Mouse (Mus musculus): ENCODE measurements at regions not wholly inside any gene's neighbourhood (a gene's known extent, or its start where the extent isn't known, plus 50 kb on each side); places are given as distances from the start of the nearest gene placed in this dataset.

- Histone ChIP-seq H3K9me3 (replicated peaks) (no peaks in the 10 kb centered on the region), H3K27ac (no peak overlapping the region), H3K9ac (no peak overlapping the region), H3K36me3 (no peaks in the 10 kb centered on the region), H3K4me2 (replicated peaks) (no peak overlapping the region), H3K4me3 (no peak overlapping the region), H3K4me1 (no peaks in the 10 kb centered on the region), H3K27me3 (no peaks in the 10 kb centered on the region)
- ATAC-seq (ENCODE audit: low FRiP score): no peak
Measured at GRCm38 (mm10) chr2:108584799-108585198, 695.7 kb upstream of the Kif18a start.

DNA sequence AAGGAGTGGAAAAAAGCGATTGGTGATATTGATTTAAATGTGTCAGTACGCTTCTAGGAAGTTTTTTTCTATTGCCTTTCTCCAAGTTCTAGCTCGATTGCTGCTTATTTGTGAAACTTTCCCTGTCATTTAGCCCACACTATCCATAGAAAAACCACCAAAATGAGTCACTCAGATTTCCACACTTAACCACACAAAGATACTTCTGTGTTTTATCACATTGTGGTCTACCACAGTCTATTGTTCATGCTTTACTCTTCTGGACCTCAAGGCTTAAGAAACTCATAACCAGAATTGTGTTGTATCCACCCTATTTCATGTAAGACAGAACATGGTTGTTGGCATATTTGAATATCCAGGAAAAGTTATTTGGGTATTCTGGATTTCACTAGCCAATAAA lies 687.0 kb upstream of the Kif18a start:
- Histone ChIP-seq H3K4me1 (no peaks in the 10 kb centered on the region), H3K9ac (no peak overlapping the region), H3K4me3 (no peak overlapping the region), H3K27ac (no peak overlapping the region), H3K9me3 (replicated peaks) (no peaks in the 10 kb centered on the region), H3K4me2 (replicated peaks) (no peak overlapping the region), H3K36me3 (no peaks in the 10 kb centered on the region), H3K27me3 (no peaks in the 10 kb centered on the region)
- 89% methylated on average over 3 of the region's 3 CpGs for WGBS
- ATAC-seq (ENCODE audit: low FRiP score): no peak

- Histone ChIP-seq H3K36me3 (no peaks in the 10 kb centered on the region), H3K4me3 (no peak overlapping the region), H3K4me1 (no peaks in the 10 kb centered on the region), H3K4me2 (replicated peaks) (no peak overlapping the region), H3K27ac (no peak overlapping the region), H3K9me3 (replicated peaks) (no peaks in the 10 kb centered on the region), H3K9ac (no peak overlapping the region), H3K27me3 (no peaks in the 10 kb centered on the region)
- 70% methylated on average over 1 of the region's 1 CpGs for WGBS
- no peak for ATAC-seq (ENCODE audit: low FRiP score)
Measured at GRCm38 (mm10) chr2:108600346-108600745, 680.2 kb upstream of the Kif18a start.

GRCm38 (mm10) chr2:108619580-108619979 lies 661.0 kb upstream of the Kif18a start:
- Histone ChIP-seq H3K4me2 (replicated peaks) (no peak overlapping the region), H3K4me3 (no peak overlapping the region), H3K27me3 (no peaks in the 10 kb centered on the region), H3K4me1 (no peaks in the 10 kb centered on the region), H3K9ac (no peak overlapping the region), H3K27ac (no peak overlapping the region), H3K36me3 (no peaks in the 10 kb centered on the region), H3K9me3 (replicated peaks) (no peaks in the 10 kb centered on the region)
- ATAC-seq (ENCODE audit: low FRiP score): no peak

GRCm38 (mm10) chr2:108622367-108623162 lies 658.0 kb upstream of the Kif18a start:
- no peaks in the 10 kb centered on the region for H3K36me3 ChIP-seq
- no peak overlapping the region for H3K27ac ChIP-seq
- no peak overlapping the region for H3K9ac ChIP-seq
- no peaks in the 10 kb centered on the region for H3K9me3 ChIP-seq (replicated peaks)
- H3K4me1 ChIP-seq: no peaks in the 10 kb centered on the region
- ATAC-seq (ENCODE audit: low FRiP score): no peak
- H3K4me2 ChIP-seq (replicated peaks): no peak overlapping the region
- no peaks in the 10 kb centered on the region for H3K27me3 ChIP-seq
- no peak overlapping the region for H3K4me3 ChIP-seq
- WGBS: 74% methylated on average over 4 of the region's 4 CpGs

DNA sequence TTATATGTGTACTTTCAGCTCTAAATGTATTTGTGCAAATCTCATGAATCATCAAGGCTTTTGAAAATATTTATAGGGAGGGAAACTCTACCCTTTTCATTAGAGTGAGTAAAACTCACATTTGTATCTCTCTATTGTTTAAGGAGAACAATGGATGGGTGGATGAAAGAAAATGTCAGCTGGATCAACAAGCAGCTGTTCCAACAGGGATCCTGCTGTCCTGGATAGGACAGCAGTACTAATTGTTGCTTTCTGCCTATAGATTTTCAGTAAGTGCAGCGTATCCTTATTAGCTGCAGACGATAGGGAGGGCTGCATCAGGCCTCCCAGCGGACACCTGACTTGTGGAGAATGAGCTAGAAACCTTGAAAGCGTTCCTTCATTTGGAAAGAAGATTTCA lies 644.9 kb upstream of the Kif18a start:
- ATAC-seq (ENCODE audit: low FRiP score): no peak
- 59% methylated on average over 4 of the region's 4 CpGs for WGBS
- Histone ChIP-seq H3K36me3 (no peaks in the 10 kb centered on the region), H3K27ac (no peak overlapping the region), H3K9me3 (replicated peaks) (no peaks in the 10 kb centered on the region), H3K27me3 (no peaks in the 10 kb centered on the region), H3K4me2 (replicated peaks) (no peak overlapping the region), H3K4me3 (no peak overlapping the region), H3K9ac (no peak overlapping the region), H3K4me1 (no peaks in the 10 kb centered on the region)

- ATAC-seq (ENCODE audit: low FRiP score): no peak
- 71% methylated on average over 4 of the region's 4 CpGs for WGBS
- H3K27ac ChIP-seq: no peak overlapping the region
- H3K27me3 ChIP-seq: no peaks in the 10 kb centered on the region
- no peaks in the 10 kb centered on the region for H3K9me3 ChIP-seq (replicated peaks)
- H3K4me3 ChIP-seq: no peak overlapping the region
- no peak overlapping the region for H3K4me2 ChIP-seq (replicated peaks)
- no peaks in the 10 kb centered on the region for H3K36me3 ChIP-seq
- H3K9ac ChIP-seq: no peak overlapping the region
- H3K4me1 ChIP-seq: no peaks in the 10 kb centered on the region
Measured at GRCm38 (mm10) chr2:108660697-108661388, 619.7 kb upstream of the Kif18a start.

DNA sequence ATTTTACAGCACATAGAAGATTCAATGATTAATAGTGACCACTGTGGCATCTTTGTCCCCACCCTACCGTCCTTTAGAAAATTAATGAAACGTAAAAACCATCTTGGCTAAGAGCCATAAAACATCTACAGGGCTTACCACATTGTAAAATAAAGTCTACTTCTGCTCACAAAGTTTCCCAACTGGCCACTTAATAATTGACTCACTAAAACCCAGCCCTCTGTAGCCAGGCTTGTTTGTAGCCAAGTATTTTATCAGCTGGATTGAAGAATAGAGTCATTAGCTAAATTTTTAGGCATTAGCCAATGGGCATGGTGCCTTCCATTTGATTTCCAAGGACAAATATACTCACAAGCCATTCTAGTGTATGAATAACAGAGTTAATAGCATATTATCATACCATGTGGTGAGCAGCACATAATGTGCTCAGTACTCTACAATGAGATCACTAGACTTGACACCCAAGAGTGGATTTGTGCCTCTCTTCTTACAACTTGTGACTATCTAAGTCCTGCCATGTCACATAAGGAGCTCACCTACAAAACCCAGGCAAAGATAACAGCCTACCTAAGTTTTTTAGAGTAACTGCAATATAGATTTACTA lies 602.7 kb upstream of the Kif18a start:
- ATAC-seq (ENCODE audit: low FRiP score): no peak

GRCm38 (mm10) chr2:108681574-108681973 lies 599.0 kb upstream of the Kif18a start:
- Histone ChIP-seq H3K9ac (no peak overlapping the region), H3K36me3 (no peaks in the 10 kb centered on the region), H3K4me3 (no peak overlapping the region), H3K9me3 (replicated peaks) (no peaks in the 10 kb centered on the region), H3K27me3 (no peaks in the 10 kb centered on the region), H3K4me2 (replicated peaks) (no peak overlapping the region), H3K27ac (no peak overlapping the region), H3K4me1 (no peaks in the 10 kb centered on the region)
- WGBS: 88% methylated on average over 3 of the region's 3 CpGs
- ATAC-seq (ENCODE audit: low FRiP score): no peak

More for the DNA sequence above, 602.7 kb upstream of the Kif18a start:
- H3K4me2 ChIP-seq (replicated peaks): no peak overlapping the region
- no peaks in the 10 kb centered on the region for H3K9me3 ChIP-seq (replicated peaks)
- no peaks in the 10 kb centered on the region for H3K36me3 ChIP-seq
- H3K4me1 ChIP-seq: no peaks in the 10 kb centered on the region
- no peak overlapping the region for H3K4me3 ChIP-seq
- 68% methylated on average over 2 of the region's 2 CpGs for WGBS
- H3K27ac ChIP-seq: no peak overlapping the region
- H3K9ac ChIP-seq: no peak overlapping the region
- no peaks in the 10 kb centered on the region for H3K27me3 ChIP-seq

GRCm38 (mm10) chr2:108686019-108686743 lies 594.4 kb upstream of the Kif18a start:
- 79% methylated on average over 6 of the region's 6 CpGs for WGBS
- H3K36me3 ChIP-seq: no peaks in the 10 kb centered on the region

DNA sequence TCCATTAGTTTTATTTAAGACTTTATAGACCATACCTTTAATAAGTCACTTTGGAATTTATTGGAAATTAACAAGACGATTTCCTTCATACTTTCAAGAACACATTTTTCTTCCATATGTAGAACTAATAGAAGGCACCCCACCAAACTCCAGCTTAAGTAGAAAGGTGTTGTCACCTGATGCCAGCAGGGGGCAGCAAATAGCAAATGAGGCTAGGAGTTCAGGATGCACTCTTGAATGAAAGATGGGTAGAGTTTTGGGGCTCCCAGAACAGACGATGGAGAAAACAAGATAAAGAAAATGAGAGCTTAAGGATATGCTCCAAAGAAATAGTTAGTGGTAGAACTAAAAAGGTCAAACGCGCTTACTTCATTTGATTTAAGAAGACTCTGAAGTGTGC lies 590.4 kb upstream of the Kif18a start:
- WGBS: 46% methylated on average over 4 of the region's 4 CpGs
- Histone ChIP-seq H3K27ac (no peak overlapping the region), H3K9me3 (replicated peaks) (no peaks in the 10 kb centered on the region), H3K4me3 (no peak overlapping the region), H3K36me3 (no peaks in the 10 kb centered on the region), H3K27me3 (no peaks in the 10 kb centered on the region), H3K4me2 (replicated peaks) (no peak overlapping the region), H3K4me1 (no peaks in the 10 kb centered on the region), H3K9ac (no peak overlapping the region)
- ATAC-seq (ENCODE audit: low FRiP score): 0 out of 2 replicates have a peak, but pooled peaks have one; percentile 60

More at GRCm38 (mm10) chr2:108686019-108686743, 594.4 kb upstream of the Kif18a start:
- H3K4me2 ChIP-seq (replicated peaks): no peak overlapping the region
- H3K9me3 ChIP-seq (replicated peaks): no peaks in the 10 kb centered on the region
- H3K9ac ChIP-seq: no peak overlapping the region
- no peaks in the 10 kb centered on the region for H3K27me3 ChIP-seq
- no peak overlapping the region for H3K27ac ChIP-seq
- H3K4me1 ChIP-seq: no peaks in the 10 kb centered on the region
- no peak overlapping the region for H3K4me3 ChIP-seq
- no peak for ATAC-seq (ENCODE audit: low FRiP score)

All from hindbrain, embryonic 12.5 days (tissue).